Mouse (Mus musculus): ENCODE measurements at regions not wholly inside any gene's neighbourhood (a gene's known extent, or its start where the extent isn't known, plus 50 kb on each side); places are given as distances from the start of the nearest gene placed in this dataset.

GRCm38 (mm10) chr17:87566996-87567395 is 68.8 kb upstream of the Epcam start:
- no peak overlapping the region for H3K27ac ChIP-seq (replicated peaks; ENCODE audit: low read depth, low read length)
- H3K4me1 ChIP-seq (ENCODE audit: control insufficient read depth, insufficient read depth, low read length) = peaks cover 6% of the 10 kb centered on the region; the same call in 1 of the 2 replicates
- WGBS = 32% methylated on average over 9 of the region's 9 CpGs
- H3K36me3 ChIP-seq (ENCODE audit: control insufficient read depth, insufficient read depth, low read length) = no peaks in the 10 kb centered on the region
- H3K9me3 ChIP-seq (ENCODE audit: control insufficient read depth, low read length) = no peaks in the 10 kb centered on the region
- no peak for ATAC-seq (ENCODE audit: low FRiP score, low read depth)
- H3K9ac ChIP-seq (ENCODE audit: low read depth, low read length, severe bottlenecking) = no peak overlapping the region
- H3K27me3 ChIP-seq (ENCODE audit: control insufficient read depth, insufficient read depth, low read length) = no peaks in the 10 kb centered on the region
- H3K4me3 ChIP-seq (replicated peaks; ENCODE audit: low read length) = no peak overlapping the region
- no peak for DNase-seq (ENCODE audit: low spot score)
- TF ChIP-seq POLR2A (IDR thresholded peaks at IDR 0.05; ENCODE audit: borderline replicate concordance, extremely low read depth, insufficient read depth, insufficient read length) = no peak
- no peak overlapping the region for H3K4me2 ChIP-seq (replicated peaks; ENCODE audit: low read depth, low read length, severe bottlenecking)

- Histone ChIP-seq H3K27ac (replicated peaks; ENCODE audit: low read depth, low read length) (no peak overlapping the region), H3K4me2 (replicated peaks; ENCODE audit: low read depth, low read length, severe bottlenecking) (no peak overlapping the region), H3K4me3 (replicated peaks; ENCODE audit: low read length) (no peak overlapping the region), H3K27me3 (ENCODE audit: control insufficient read depth, insufficient read depth, low read length) (no peaks in the 10 kb centered on the region), H3K4me1 (ENCODE audit: control insufficient read depth, insufficient read depth, low read length) (peaks cover 6% of the 10 kb centered on the region; the same call in 1 of the 2 replicates), H3K36me3 (ENCODE audit: control insufficient read depth, insufficient read depth, low read length) (no peaks in the 10 kb centered on the region), H3K9me3 (ENCODE audit: control insufficient read depth, low read length) (no peaks in the 10 kb centered on the region), H3K9ac (ENCODE audit: low read depth, low read length, severe bottlenecking) (no peak overlapping the region)
- no peak for TF ChIP-seq POLR2A (IDR thresholded peaks at IDR 0.05; ENCODE audit: borderline replicate concordance, extremely low read depth, insufficient read depth, insufficient read length)
- DNase-seq (ENCODE audit: low spot score) (no peak), ATAC-seq (ENCODE audit: low FRiP score, low read depth) (no peak)
- 23% methylated on average over 2 of the region's 2 CpGs for WGBS
Observed at GRCm38 (mm10) chr17:87567475-87567874, 68.3 kb upstream of the Epcam start.

- H3K4me2 ChIP-seq (replicated peaks; ENCODE audit: low read depth, low read length, severe bottlenecking) = no peak overlapping the region
- no peaks in the 10 kb centered on the region for H3K36me3 ChIP-seq (ENCODE audit: control insufficient read depth, insufficient read depth, low read length)
- TF ChIP-seq POLR2A (IDR thresholded peaks at IDR 0.05; ENCODE audit: borderline replicate concordance, extremely low read depth, insufficient read depth, insufficient read length) = no peak
- H3K4me1 ChIP-seq (ENCODE audit: control insufficient read depth, insufficient read depth, low read length) = peaks cover 6% of the 10 kb centered on the region; the same call in 1 of the 2 replicates
- no peak overlapping the region for H3K27ac ChIP-seq (replicated peaks; ENCODE audit: low read depth, low read length)
- H3K9me3 ChIP-seq (ENCODE audit: control insufficient read depth, low read length) = no peaks in the 10 kb centered on the region
- no peak overlapping the region for H3K4me3 ChIP-seq (replicated peaks; ENCODE audit: low read length)
- DNase-seq (ENCODE audit: low spot score) = no peak
- WGBS = 76% methylated on average over 9 of the region's 9 CpGs
- no peaks in the 10 kb centered on the region for H3K27me3 ChIP-seq (ENCODE audit: control insufficient read depth, insufficient read depth, low read length)
- ATAC-seq (ENCODE audit: low FRiP score, low read depth) = no peak
- no peak overlapping the region for H3K9ac ChIP-seq (ENCODE audit: low read depth, low read length, severe bottlenecking)
Observed at GRCm38 (mm10) chr17:87569981-87570380, 65.8 kb upstream of the Epcam start.

GRCm38 (mm10) chr17:87570676-87571344 is 65.0 kb upstream of the Epcam start:
- DNase-seq (ENCODE audit: low spot score) = peak; percentile 26
- H3K4me1 ChIP-seq (ENCODE audit: control insufficient read depth, insufficient read depth, low read length) = peaks cover 6% of the 10 kb centered on the region; the same call in 1 of the 2 replicates
- H3K27me3 ChIP-seq (ENCODE audit: control insufficient read depth, insufficient read depth, low read length) = no peaks in the 10 kb centered on the region
- peak overlapping the region; percentile 46 for H3K4me2 ChIP-seq (replicated peaks; ENCODE audit: low read depth, low read length, severe bottlenecking)
- H3K4me3 ChIP-seq (replicated peaks; ENCODE audit: low read length) = peak overlapping the region; percentile 11; the same call in 1 of the 2 replicates
- H3K36me3 ChIP-seq (ENCODE audit: control insufficient read depth, insufficient read depth, low read length) = no peaks in the 10 kb centered on the region
- no peaks in the 10 kb centered on the region for H3K9me3 ChIP-seq (ENCODE audit: control insufficient read depth, low read length)
- H3K9ac ChIP-seq (ENCODE audit: low read depth, low read length, severe bottlenecking) = no peak overlapping the region
- TF ChIP-seq POLR2A (IDR thresholded peaks at IDR 0.05; ENCODE audit: borderline replicate concordance, extremely low read depth, insufficient read depth, insufficient read length) = no peak
- 33% methylated on average over 18 of the region's 18 CpGs for WGBS
- ATAC-seq (ENCODE audit: low FRiP score, low read depth) = 0 out of 2 replicates have a peak, but pooled peaks have one; percentile 32
- no peak overlapping the region for H3K27ac ChIP-seq (replicated peaks; ENCODE audit: low read depth, low read length)

- ATAC-seq (ENCODE audit: low FRiP score, low read depth) (peak; percentile 81), DNase-seq (ENCODE audit: low spot score) (peak; percentile 91)
- H3K27ac ChIP-seq (replicated peaks; ENCODE audit: low read depth, low read length) = no peak overlapping the region
- H3K9ac ChIP-seq (ENCODE audit: low read depth, low read length, severe bottlenecking) = no peak overlapping the region
- no peaks in the 10 kb centered on the region for H3K27me3 ChIP-seq (ENCODE audit: control insufficient read depth, insufficient read depth, low read length)
- H3K4me3 ChIP-seq (replicated peaks; ENCODE audit: low read length) = peak overlapping the region; percentile 11; the same call in 1 of the 2 replicates
- H3K36me3 ChIP-seq (ENCODE audit: control insufficient read depth, insufficient read depth, low read length) = no peaks in the 10 kb centered on the region
- no peaks in the 10 kb centered on the region for H3K9me3 ChIP-seq (ENCODE audit: control insufficient read depth, low read length)
- WGBS = 9% methylated on average over 18 of the region's 18 CpGs
- peak overlapping the region; percentile 46 for H3K4me2 ChIP-seq (replicated peaks; ENCODE audit: low read depth, low read length, severe bottlenecking)
- TF ChIP-seq POLR2A (IDR thresholded peaks at IDR 0.05; ENCODE audit: borderline replicate concordance, extremely low read depth, insufficient read depth, insufficient read length) = no peak; the same call in 1 of the 2 replicates
- peaks cover 6% of the 10 kb centered on the region; the same call in 1 of the 2 replicates for H3K4me1 ChIP-seq (ENCODE audit: control insufficient read depth, insufficient read depth, low read length)
Observed at GRCm38 (mm10) chr17:87571345-87571932, 64.3 kb upstream of the Epcam start.
